Mouse (Mus musculus): ENCODE data around the gene Lrrc9. TPM values are rescaled to one million over a fixed set of nuclear protein-coding genes. Genes with fewer than 3 reads are reported as not detected.

Gene Lrrc9
- polyA plus RNA-seq, 1 experiment from 2014 or later, result 2.1 TPM

Small RNAs within 50 kb of the gene (microRNA-seq; reads per million reads assigned to microRNA genes)
- gene Gm44392, result not detected

Other genes starting within 250 kb of the Lrrc9 start
- 1,321 and 1,816 TPM in 2 replicates for gene Rtn1, start 32.8 kb upstream of the Lrrc9 start, polyA plus RNA-seq (2014; fragmentation: Nextera tagmentation; extraction: Ambion mirVana)
- gene Pcnx4, start 94.5 kb downstream of the Lrrc9 start, polyA plus RNA-seq (2014; fragmentation: Nextera tagmentation; extraction: Ambion mirVana), result 20.6 and 21.9 TPM in 2 replicates
- gene Gm4756, start 207.8 kb downstream of the Lrrc9 start, polyA plus RNA-seq (2014; fragmentation: Nextera tagmentation; extraction: Ambion mirVana), result not detected in 2 replicates
- gene Dhrs7, start 223.0 kb downstream of the Lrrc9 start, polyA plus RNA-seq (2014; fragmentation: Nextera tagmentation; extraction: Ambion mirVana), result 10.2 and 10.9 TPM in 2 replicates